Mouse (Mus musculus): ENCODE measurements around the gene Zfp710. TPM values are rescaled to one million over a fixed set of nuclear protein-coding genes. Genes with fewer than 3 reads are reported as not detected.

Gene Zfp710
- 9.5 and 12.1 TPM in 2 replicates for polyA plus RNA-seq (2012; rRNA removed)

DNA sequence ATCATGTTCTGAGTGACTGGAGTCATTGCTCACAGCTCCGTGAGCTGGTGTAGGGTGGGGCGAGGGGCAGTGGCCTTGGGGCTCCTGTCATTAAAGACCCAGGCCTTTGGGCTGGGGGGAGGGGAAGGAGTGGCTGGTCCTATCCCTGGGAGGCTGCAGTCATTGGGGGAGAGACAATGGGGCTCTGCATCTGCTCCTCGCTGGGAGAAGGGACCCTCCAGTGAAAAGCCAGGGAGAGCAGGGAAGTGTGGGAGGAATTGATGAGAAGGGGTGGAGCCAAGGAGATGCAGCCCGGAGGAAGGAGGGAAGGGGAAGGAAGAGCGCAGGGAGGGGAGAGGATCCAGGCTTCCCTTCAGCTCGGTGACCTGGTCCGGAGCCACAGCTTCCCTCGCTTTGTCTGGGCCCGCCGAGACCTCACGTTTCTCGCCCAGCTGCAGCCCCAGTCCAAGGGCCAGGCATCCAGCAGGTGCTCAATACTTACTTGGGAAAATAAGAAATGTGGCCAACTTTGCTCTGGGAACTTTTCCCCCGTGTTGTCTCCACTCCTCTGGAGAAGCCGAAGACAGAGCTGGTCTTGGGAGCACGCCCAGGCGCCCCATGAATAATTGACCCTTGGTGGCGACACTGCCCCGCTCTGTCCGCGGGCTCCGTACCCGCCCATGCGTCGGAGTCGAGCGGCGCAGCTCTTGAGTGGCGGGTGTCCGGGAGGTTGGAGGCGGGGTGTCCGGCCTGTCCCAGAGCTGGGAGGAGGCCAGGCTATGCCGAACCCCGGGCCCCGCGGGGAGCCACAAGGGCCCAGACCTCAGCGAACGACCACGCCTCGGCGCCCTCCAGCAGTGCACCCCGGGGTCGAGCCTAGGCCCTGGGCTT lies at the start of gene Zfp710:
Gene Zfp710 (plus strand): TSS at position 294 of the 870 bp plus-strand sequence.

DNA sequence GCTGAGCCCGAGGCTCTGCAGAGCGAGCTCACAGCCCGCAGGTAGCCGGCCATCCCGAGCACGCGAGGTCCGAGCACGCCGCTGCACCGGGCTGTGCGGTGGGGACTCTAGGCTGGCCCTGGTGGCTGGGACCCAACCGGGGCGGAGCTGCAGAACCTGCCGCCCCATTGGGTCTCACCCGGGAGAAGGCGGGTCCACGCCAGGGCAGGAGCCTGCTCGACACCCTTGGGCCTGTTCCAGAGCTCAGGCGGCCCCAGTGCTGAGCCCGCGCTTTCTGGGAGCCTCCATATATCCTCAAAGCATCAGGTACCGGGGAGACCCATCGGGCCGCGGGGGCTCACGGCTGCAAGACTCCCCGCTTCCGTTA lies 90.6 kb downstream of the Zfp710 start, which contains the start of gene Idh2:
Gene Idh2 (minus strand): TSS at position 169 of the 367 bp plus-strand sequence.

Other genes with a start within 250 kb of the Zfp710 start
- gene Mesp1, start 231.0 kb upstream of the Zfp710 start, polyA plus RNA-seq (2012; rRNA removed) = 0.07 and 0.12 TPM in 2 replicates
- gene Mesp2, start 214.1 kb upstream of the Zfp710 start, polyA plus RNA-seq (2012; rRNA removed) = 0.02 and 0.04 TPM in 2 replicates
- gene Anpep, start 163.8 kb upstream of the Zfp710 start, polyA plus RNA-seq (2012; rRNA removed) = 20.4 and 21.5 TPM in 2 replicates
- 5.9 and 7.1 TPM in 2 replicates for gene Ap3s2, start 104.2 kb upstream of the Zfp710 start, polyA plus RNA-seq (2012; rRNA removed)
- gene Arpin, start 89.5 kb upstream of the Zfp710 start, polyA plus RNA-seq (2012; rRNA removed) = 2.6 and 2.8 TPM in 2 replicates
- gene Idh2, start 90.6 kb downstream of the Zfp710 start, polyA plus RNA-seq (2012; rRNA removed) = 171 and 185 TPM in 2 replicates
- gene Sema4b, start 162.0 kb downstream of the Zfp710 start, polyA plus RNA-seq (2012; rRNA removed) = 4.6 TPM in 2 replicates
- 40.6 and 46.2 TPM in 2 replicates for gene Cib1, start 208.0 kb downstream of the Zfp710 start, polyA plus RNA-seq (2012; rRNA removed)
- gene Gdpgp1, start 208.1 kb downstream of the Zfp710 start, polyA plus RNA-seq (2012; rRNA removed) = 0.88 and 0.94 TPM in 2 replicates
- gene Ttll13, start 221.6 kb downstream of the Zfp710 start, polyA plus RNA-seq (2012; rRNA removed) = 0.23 and 0.31 TPM in 2 replicates
- gene Ngrn, start 236.4 kb downstream of the Zfp710 start, polyA plus RNA-seq (2012; rRNA removed) = 21.6 and 24.3 TPM in 2 replicates
- gene Vps33b, start 244.8 kb downstream of the Zfp710 start, polyA plus RNA-seq (2012; rRNA removed) = 5.3 and 5.8 TPM in 2 replicates